Mouse (Mus musculus) lung, postnatal 4 days (tissue): ENCODE measurements around the gene 4930467E23Rik.
"Not testable (repeated sequence)": the region's sequence is repeated elsewhere in the genome, so short reads cannot be mapped to it uniquely, and the experiment has no call there.

Experiments used
- DNase-seq, 2 experiments: peaks; one replicate each; pipeline ENCODE4 v3.0.0; 2021

Gene 4930467E23Rik

GRCm38 (mm10) chr8:19729276-19729675 lies at the start of gene 4930467E23Rik:
4930467E23Rik (plus strand) TSS chr8:19729576.
- not testable (repeated sequence) for DNase-seq

GRCm38 (mm10) chr8:19682311-19682710 lies 47.1 kb upstream of the 4930467E23Rik start:
- DNase-seq: not testable (repeated sequence)

- DNase-seq: not testable (repeated sequence)
Observed at GRCm38 (mm10) chr8:19685476-19685875, 43.9 kb upstream of the 4930467E23Rik start.

GRCm38 (mm10) chr8:19688802-19689525 lies 40.4 kb upstream of the 4930467E23Rik start:
- DNase-seq: not testable (repeated sequence)

GRCm38 (mm10) chr8:19689745-19690144 lies 39.6 kb upstream of the 4930467E23Rik start:
- DNase-seq: not testable (repeated sequence)

GRCm38 (mm10) chr8:19691421-19691820 lies 38.0 kb upstream of the 4930467E23Rik start:
- not testable (repeated sequence) for DNase-seq

- peak in 1 of 2 experiments; percentile 27 for DNase-seq
Observed at GRCm38 (mm10) chr8:19697497-19698077, 31.8 kb upstream of the 4930467E23Rik start.

- not testable (repeated sequence) for DNase-seq
Observed at GRCm38 (mm10) chr8:19698123-19698522, 31.3 kb upstream of the 4930467E23Rik start.

- DNase-seq: peak; percentile 65 to 75
Observed at GRCm38 (mm10) chr8:19698722-19699121, 30.7 kb upstream of the 4930467E23Rik start.

- not testable (repeated sequence) for DNase-seq
Observed at GRCm38 (mm10) chr8:19701326-19701725, 28.1 kb upstream of the 4930467E23Rik start.

GRCm38 (mm10) chr8:19702276-19702675 lies 27.1 kb upstream of the 4930467E23Rik start:
- not testable (repeated sequence) for DNase-seq

GRCm38 (mm10) chr8:19702972-19703709 lies 26.2 kb upstream of the 4930467E23Rik start:
- peak; percentile 71 to 86 for DNase-seq

GRCm38 (mm10) chr8:19703906-19704305 lies 25.5 kb upstream of the 4930467E23Rik start:
- DNase-seq: not testable (repeated sequence)

GRCm38 (mm10) chr8:19704441-19705215 lies 24.7 kb upstream of the 4930467E23Rik start:
- DNase-seq: peak; percentile 56 to 60

- peak in 1 of 2 experiments; percentile 31 for DNase-seq
Observed at GRCm38 (mm10) chr8:19705216-19705600, 24.2 kb upstream of the 4930467E23Rik start.

GRCm38 (mm10) chr8:19706101-19706725 lies 23.2 kb upstream of the 4930467E23Rik start:
- peak in 1 of 2 experiments; percentile 19 for DNase-seq

- DNase-seq: peak; percentile 95 to 99
Observed at GRCm38 (mm10) chr8:19706918-19707760, 22.2 kb upstream of the 4930467E23Rik start.

- DNase-seq: not testable (repeated sequence)
Observed at GRCm38 (mm10) chr8:19707761-19708443, 21.5 kb upstream of the 4930467E23Rik start.

- not testable (repeated sequence) for DNase-seq
Observed at GRCm38 (mm10) chr8:19708976-19709375, 20.4 kb upstream of the 4930467E23Rik start.

- peak in 1 of 2 experiments; percentile 42 for DNase-seq
Observed at GRCm38 (mm10) chr8:19709488-19709887, 19.9 kb upstream of the 4930467E23Rik start.
